Mouse (Mus musculus) monocyte, adult 2 months (primary cell): ENCODE results near the gene Rtca.

Experiments used
- DNase-seq, 2 experiments: peaks; one replicate each; pipeline ENCODE4 v3.0.0; 2022; ENCODE audit warnings: low spot score in 2 of 2, low read depth in 1 of 2

Rtca gene

GRCm38 (mm10) chr3:116507772-116508351, at the start of gene Rtca:
TSS of gene Rtca (minus strand) at chr3:116508208.
- DNase-seq, result peak; percentile 85 to 88

- DNase-seq, result no peak
Measured at GRCm38 (mm10) chr3:116551362-116551761, 43.4 kb upstream of the Rtca start.

GRCm38 (mm10) chr3:116547430-116547829, 39.4 kb upstream of the Rtca start:
- no peak for DNase-seq

- DNase-seq, result no peak
Measured at GRCm38 (mm10) chr3:116542532-116542931, 34.5 kb upstream of the Rtca start.

- no peak for DNase-seq
Measured at GRCm38 (mm10) chr3:116542070-116542469, 34.1 kb upstream of the Rtca start.

GRCm38 (mm10) chr3:116537200-116537573, 29.2 kb upstream of the Rtca start:
- DNase-seq, result no peak

- DNase-seq, result no peak
Measured at GRCm38 (mm10) chr3:116536428-116537199, 28.6 kb upstream of the Rtca start.

GRCm38 (mm10) chr3:116530826-116531225, 22.8 kb upstream of the Rtca start:
- no peak for DNase-seq

- DNase-seq, result no peak
Measured at GRCm38 (mm10) chr3:116529741-116530140, 21.7 kb upstream of the Rtca start.

GRCm38 (mm10) chr3:116520141-116520761, 12.2 kb upstream of the Rtca start:
- DNase-seq, result no peak

- peak; percentile 26 to 61 for DNase-seq
Measured at GRCm38 (mm10) chr3:116512904-116513716, 5.1 kb upstream of the Rtca start, which contains the start of gene Dbt. TSS of gene Dbt (plus strand) at chr3:116513070.

GRCm38 (mm10) chr3:116512151-116512903, 4.3 kb upstream of the Rtca start:
- DNase-seq, result no peak

- DNase-seq, result no peak
Measured at GRCm38 (mm10) chr3:116495671-116496070, 12.3 kb downstream of the Rtca start.

GRCm38 (mm10) chr3:116493658-116494057, 14.3 kb downstream of the Rtca start:
- no peak for DNase-seq

- no peak for DNase-seq
Measured at GRCm38 (mm10) chr3:116491923-116492454, 16.0 kb downstream of the Rtca start.

GRCm38 (mm10) chr3:116490920-116491319, 17.1 kb downstream of the Rtca start:
- DNase-seq, result no peak

- no peak for DNase-seq
Measured at GRCm38 (mm10) chr3:116483271-116483670, 24.7 kb downstream of the Rtca start.

- DNase-seq, result peak; percentile 10 to 38
Measured at GRCm38 (mm10) chr3:116482724-116483123, 25.3 kb downstream of the Rtca start.

GRCm38 (mm10) chr3:116480937-116481336, 27.1 kb downstream of the Rtca start:
- no peak for DNase-seq

GRCm38 (mm10) chr3:116480119-116480518, 27.9 kb downstream of the Rtca start:
- no peak for DNase-seq
